ENCODE assay signal across 21 mouse cellular contexts in genomic region chr3:152400441-152400840, GRCm38 (mm10). TPM values are rescaled to one million over a fixed set of nuclear protein-coding genes. Genes with fewer than 3 reads are reported as not detected.
DNase-seq lines count a peak whose midpoint lies in the region; ATAC-seq and TF ChIP-seq lines count a peak whose summit lies in the region.
"Had no signal": no experiment of that assay in that cellular context is flagged by ENCODE, and none has a peak within 500 bp of the region (broad histone marks: within the 10 kb centered on the region; RNA-seq: fewer than 3 reads in every experiment).

No protein-coding gene starts in this region.

- H3K9me3 ChIP-seq in heart, embryonic 10.5 days = no peaks in the 10 kb centered on the region
- no peaks in the 10 kb centered on the region for H3K9me3 ChIP-seq in lung, postnatal 0 days (ENCODE audit: low read length)
- H3K9me3 ChIP-seq: embryonic facial prominence, embryonic 13.5 days; G1E; hindbrain, embryonic 10.5 days; midbrain, embryonic 13.5 days; neural tube, embryonic 13.5 days had no signal

- no peak overlapping the region for H3K4me2 ChIP-seq in lung, postnatal 0 days (replicated peaks; ENCODE audit: low read depth, low read length)
- H3K4me2 ChIP-seq: embryonic facial prominence, embryonic 13.5 days; lung, embryonic 14.5 days; midbrain, embryonic 13.5 days; neural tube, embryonic 13.5 days had no signal

- H3K9ac ChIP-seq in lung, postnatal 0 days (replicated peaks; ENCODE audit: low read depth) = no peak overlapping the region
- H3K9ac ChIP-seq: embryonic facial prominence, embryonic 13.5 days; lung, embryonic 14.5 days; midbrain, embryonic 13.5 days; neural tube, embryonic 13.5 days had no signal

- no peaks in the 10 kb centered on the region for H3K27me3 ChIP-seq in heart, embryonic 10.5 days (ENCODE audit: insufficient read depth, poor library complexity, severe bottlenecking)
- no peaks in the 10 kb centered on the region for H3K27me3 ChIP-seq in lung, postnatal 0 days (replicated peaks; ENCODE audit: insufficient read depth, low read length)
- H3K27me3 ChIP-seq: embryonic facial prominence, embryonic 13.5 days; midbrain, embryonic 13.5 days; neural tube, embryonic 13.5 days had no signal

- WGBS in heart, embryonic 10.5 days = 89% methylated on average over 5 of the region's 5 CpGs
- 50% methylated on average over 5 of the region's 5 CpGs for WGBS in lung, postnatal 0 days

- peaks cover 37% of the 10 kb centered on the region for H3K4me1 ChIP-seq in heart, embryonic 10.5 days
- 0 out of 2 replicates have a peak, but pooled peaks cover 3% of the 10 kb centered on the region for H3K4me1 ChIP-seq in lung, postnatal 0 days (ENCODE audit: insufficient read depth, low read depth, low read length)

- ATAC-seq in lung, postnatal 0 days = no peak
- ATAC-seq in megakaryocyte progenitor cell, adult 5-6 weeks (replicated peaks; ENCODE audit: poor library complexity) = no peak
- ATAC-seq: forebrain, embryonic 16.5 days; midbrain, embryonic 13.5 days had no signal

- H3K36me3 ChIP-seq in heart, embryonic 10.5 days = 0 out of 2 replicates have a peak, but pooled peaks cover 3% of the 10 kb centered on the region
- no peaks in the 10 kb centered on the region for H3K36me3 ChIP-seq in lung, postnatal 0 days (ENCODE audit: insufficient read depth, low read length)
- H3K36me3 ChIP-seq: embryonic facial prominence, embryonic 13.5 days; midbrain, embryonic 13.5 days; neural tube, embryonic 13.5 days had no signal

- DNase-seq in heart, adult 11 months = peak; percentile 73
- DNase-seq in heart, embryonic 10.5 days (ENCODE audit: low spot score) = no peak
- peak; percentile 10 for DNase-seq in lung, postnatal 25 days (ENCODE audit: low spot score)
- DNase-seq in lung, postnatal 0 days (ENCODE audit: low spot score) = no peak
- DNase-seq in kidney, adult 9 months = peak; percentile 60
- peak; percentile 52 to 53 for DNase-seq in kidney, postnatal 36 days
- DNase-seq in right cerebral cortex, adult 2 months (ENCODE audit: low spot score in 2 of 2) = no peak
- DNase-seq: adrenal gland, postnatal 14 days; cerebellum, adult 9-11 months; gastrocnemius, postnatal 36 days; layer of hippocampus, postnatal 36 days; lung, embryonic 14.5 days; thymus, postnatal 36 days had no signal

- H3K4me3 ChIP-seq in heart, embryonic 10.5 days = no peak overlapping the region
- no peak overlapping the region for H3K4me3 ChIP-seq in lung, postnatal 0 days (ENCODE audit: low read depth, low read length)
- H3K4me3 ChIP-seq: embryonic facial prominence, embryonic 13.5 days; hindbrain, embryonic 10.5 days; midbrain, embryonic 13.5 days; neural tube, embryonic 13.5 days had no signal

- TF ChIP-seq CTCF in lung, postnatal 0 days (IDR thresholded peaks at IDR 0.05) = no peak

- no peak for TF ChIP-seq EP300 in lung, postnatal 0 days (IDR thresholded peaks at IDR 0.05)

- no peak overlapping the region for H3K27ac ChIP-seq in heart, embryonic 10.5 days
- H3K27ac ChIP-seq in lung, postnatal 0 days (ENCODE audit: low read length) = no peak overlapping the region
- H3K27ac ChIP-seq: embryonic facial prominence, embryonic 13.5 days; hindbrain, embryonic 10.5 days; macrophage; midbrain, embryonic 13.5 days; neural tube, embryonic 13.5 days had no signal

RNA-seq across cellular contexts. Expression of gene Zzz3, which starts 5.2 kb away (rescaled TPM):
- 41.1 and 42.7 TPM in 2 replicates for polyA plus RNA-seq in heart, embryonic 10.5 days (2016; fragmentation: Nextera tagmentation; extraction: Ambion mirVana)
- 25.5 and 28.3 TPM in 2 replicates for polyA plus RNA-seq in lung, postnatal 0 days (2015; fragmentation: Nextera tagmentation; extraction: Ambion mirVana)
- total RNA-seq in megakaryocyte progenitor cell, adult 5-6 weeks (2015) = 49.2 and 50.3 TPM in 2 replicates
- 54.6 and 80.5 TPM in 2 replicates for total RNA-seq in megakaryocyte progenitor cell, adult 5-6 weeks (2017)

RNA-seq across cellular contexts. Expression of gene Usp33, which starts 54.2 kb away (rescaled TPM):
- polyA plus RNA-seq in heart, embryonic 10.5 days (2016; fragmentation: Nextera tagmentation; extraction: Ambion mirVana) = 36.2 and 37.6 TPM in 2 replicates
- 43.1 and 52.4 TPM in 2 replicates for polyA plus RNA-seq in lung, postnatal 0 days (2015; fragmentation: Nextera tagmentation; extraction: Ambion mirVana)
- total RNA-seq in megakaryocyte progenitor cell, adult 5-6 weeks (2015) = 23.5 and 35.7 TPM in 2 replicates
- total RNA-seq in megakaryocyte progenitor cell, adult 5-6 weeks (2017) = 48.4 and 83.5 TPM in 2 replicates

Comparison
In these comparisons a context has a peak if more than half of its experiments do, and no peak if none do; other contexts are left out.
1. DNase-seq: peak in heart, adult 11 months (single experiment), lung, postnatal 25 days (single experiment), kidney, adult 9 months (single experiment) and kidney, postnatal 36 days (2 of 2); none in heart, embryonic 10.5 days (single experiment), lung, postnatal 0 days (single experiment) and right cerebral cortex, adult 2 months (0 of 2).